Mouse (Mus musculus): ENCODE data around the gene Tmem108. TPM values are rescaled to one million over a fixed set of nuclear protein-coding genes. Genes with fewer than 3 reads are reported as not detected.

The Tmem108 gene
- polyA plus RNA-seq, 1 experiment from 2014 or later = 108 TPM

DNA sequence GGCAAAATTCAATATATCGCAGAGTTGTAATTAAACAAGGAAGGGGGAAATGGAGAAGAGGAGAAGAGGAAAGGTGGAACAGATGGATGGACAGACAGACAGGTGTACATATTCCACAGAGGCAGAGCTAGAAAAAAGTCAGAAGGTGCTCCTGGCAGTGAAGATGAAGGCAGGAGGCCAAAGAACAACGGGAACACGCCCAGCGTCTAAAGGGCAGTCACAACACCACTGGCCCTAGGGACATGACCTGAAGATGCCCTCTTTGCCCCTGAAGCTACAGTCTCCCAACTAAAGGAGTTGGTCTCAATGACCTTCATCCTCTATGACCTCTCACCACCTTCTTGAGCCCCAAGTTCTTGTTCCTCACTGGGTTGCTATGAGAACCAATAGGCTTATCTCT lies 46.3 kb downstream of the Tmem108 start:
- Histone ChIP-seq H3K4me2 (no peak overlapping the region), H3K4me1 (ENCODE audit: control insufficient read depth, insufficient read depth, low read length) (peaks cover 18% of the 10 kb centered on the region), H3K9me3 (replicated peaks; ENCODE audit: control insufficient read depth, low read length) (no peaks in the 10 kb centered on the region), H3K9ac (ENCODE audit: low read depth, low read length) (no peak overlapping the region), H3K27me3 (ENCODE audit: control insufficient read depth, insufficient read depth, low read length) (no peaks in the 10 kb centered on the region), H3K27ac (ENCODE audit: low read depth, low read length) (no peak overlapping the region), H3K4me3 (ENCODE audit: low read depth, low read length) (no peak overlapping the region), H3K36me3 (ENCODE audit: control insufficient read depth, insufficient read depth, low read length) (no peaks in the 10 kb centered on the region)
- 85% methylated on average over 4 of the region's 4 CpGs for WGBS (ENCODE audit: insufficient replicate concordance)
- no peak for ATAC-seq (replicated peaks; ENCODE audit: insufficient number of reproducible peaks, low FRiP score, low TSS enrichment)

DNA sequence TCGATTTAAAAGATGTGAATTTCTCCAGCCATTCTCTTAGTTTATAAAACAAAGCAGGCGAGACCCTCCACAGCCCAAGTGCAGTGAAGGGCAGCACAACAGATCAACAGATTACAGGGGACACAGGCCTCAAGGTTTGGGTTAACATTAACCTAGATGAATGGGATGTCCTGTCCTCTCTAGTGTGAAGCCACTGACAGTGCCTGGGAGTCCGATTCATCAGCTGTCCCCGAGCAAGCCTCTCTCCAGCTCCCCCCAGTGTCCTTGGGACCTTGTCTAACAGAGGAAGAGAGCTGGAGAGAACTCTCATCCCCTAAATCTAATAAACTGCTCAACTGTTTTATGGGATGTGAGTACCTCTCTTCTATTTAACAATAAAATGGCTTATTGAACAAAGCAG lies 48.4 kb downstream of the Tmem108 start:
- Histone ChIP-seq H3K4me3 (ENCODE audit: low read depth, low read length) (no peak overlapping the region), H3K9me3 (replicated peaks; ENCODE audit: control insufficient read depth, low read length) (no peaks in the 10 kb centered on the region), H3K4me1 (ENCODE audit: control insufficient read depth, insufficient read depth, low read length) (peaks cover 35% of the 10 kb centered on the region), H3K27ac (ENCODE audit: low read depth, low read length) (no peak overlapping the region), H3K9ac (ENCODE audit: low read depth, low read length) (no peak overlapping the region), H3K36me3 (ENCODE audit: control insufficient read depth, insufficient read depth, low read length) (no peaks in the 10 kb centered on the region), H3K4me2 (no peak overlapping the region), H3K27me3 (ENCODE audit: control insufficient read depth, insufficient read depth, low read length) (no peaks in the 10 kb centered on the region)
- 71% methylated on average over 4 of the region's 4 CpGs for WGBS (ENCODE audit: insufficient replicate concordance)
- no peak for ATAC-seq (replicated peaks; ENCODE audit: insufficient number of reproducible peaks, low FRiP score, low TSS enrichment)

DNA sequence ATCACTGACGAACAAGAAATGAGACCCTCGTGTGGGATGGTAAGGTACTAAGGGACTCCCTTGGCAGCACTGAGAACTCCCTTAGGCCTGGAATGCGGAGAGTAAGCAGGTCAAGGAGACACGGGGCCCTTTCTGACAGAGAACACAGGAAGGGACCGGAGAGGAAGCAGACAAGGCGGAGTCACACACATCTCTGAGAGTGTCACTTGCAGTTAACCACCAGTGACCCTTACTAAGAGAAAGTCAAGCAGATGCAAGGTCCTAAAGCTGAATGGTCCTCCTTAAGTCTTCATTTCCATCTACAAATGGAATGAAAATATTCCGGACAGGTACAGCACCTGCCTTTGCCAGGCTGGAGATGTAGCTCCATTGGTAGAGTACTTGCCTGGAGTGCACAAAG lies 48.9 kb downstream of the Tmem108 start:
- Histone ChIP-seq H3K9ac (ENCODE audit: low read depth, low read length) (no peak overlapping the region), H3K9me3 (replicated peaks; ENCODE audit: control insufficient read depth, low read length) (no peaks in the 10 kb centered on the region), H3K36me3 (ENCODE audit: control insufficient read depth, insufficient read depth, low read length) (no peaks in the 10 kb centered on the region), H3K4me2 (no peak overlapping the region), H3K4me1 (ENCODE audit: control insufficient read depth, insufficient read depth, low read length) (peaks cover 37% of the 10 kb centered on the region), H3K4me3 (ENCODE audit: low read depth, low read length) (no peak overlapping the region), H3K27me3 (ENCODE audit: control insufficient read depth, insufficient read depth, low read length) (no peaks in the 10 kb centered on the region), H3K27ac (ENCODE audit: low read depth, low read length) (no peak overlapping the region)
- no peak for ATAC-seq (replicated peaks; ENCODE audit: insufficient number of reproducible peaks, low FRiP score, low TSS enrichment)
- WGBS (ENCODE audit: insufficient replicate concordance) = 45% methylated on average over 7 of the region's 7 CpGs

DNA sequence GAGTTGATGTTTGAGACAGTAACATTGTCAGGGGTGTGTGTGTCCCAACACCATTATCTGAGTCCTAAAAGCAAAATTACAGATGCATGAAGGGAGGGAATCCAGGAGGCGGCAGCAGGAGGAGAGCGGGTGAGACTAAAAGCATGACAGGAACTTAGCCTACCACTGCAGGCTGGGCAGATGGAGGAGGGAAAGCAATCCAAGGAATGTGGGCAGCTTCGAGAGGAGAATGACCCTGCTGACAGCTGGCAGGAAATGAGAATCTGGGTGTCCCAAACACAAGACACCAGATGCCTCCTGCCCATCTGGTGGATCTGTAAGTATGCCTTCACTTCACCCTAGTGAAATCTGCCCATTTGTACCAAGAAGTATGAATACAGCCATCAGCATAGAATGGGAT lies 51.9 kb downstream of the Tmem108 start:
- Histone ChIP-seq H3K4me1 (ENCODE audit: control insufficient read depth, insufficient read depth, low read length) (peaks cover 43% of the 10 kb centered on the region), H3K27me3 (ENCODE audit: control insufficient read depth, insufficient read depth, low read length) (no peaks in the 10 kb centered on the region)

DNA sequence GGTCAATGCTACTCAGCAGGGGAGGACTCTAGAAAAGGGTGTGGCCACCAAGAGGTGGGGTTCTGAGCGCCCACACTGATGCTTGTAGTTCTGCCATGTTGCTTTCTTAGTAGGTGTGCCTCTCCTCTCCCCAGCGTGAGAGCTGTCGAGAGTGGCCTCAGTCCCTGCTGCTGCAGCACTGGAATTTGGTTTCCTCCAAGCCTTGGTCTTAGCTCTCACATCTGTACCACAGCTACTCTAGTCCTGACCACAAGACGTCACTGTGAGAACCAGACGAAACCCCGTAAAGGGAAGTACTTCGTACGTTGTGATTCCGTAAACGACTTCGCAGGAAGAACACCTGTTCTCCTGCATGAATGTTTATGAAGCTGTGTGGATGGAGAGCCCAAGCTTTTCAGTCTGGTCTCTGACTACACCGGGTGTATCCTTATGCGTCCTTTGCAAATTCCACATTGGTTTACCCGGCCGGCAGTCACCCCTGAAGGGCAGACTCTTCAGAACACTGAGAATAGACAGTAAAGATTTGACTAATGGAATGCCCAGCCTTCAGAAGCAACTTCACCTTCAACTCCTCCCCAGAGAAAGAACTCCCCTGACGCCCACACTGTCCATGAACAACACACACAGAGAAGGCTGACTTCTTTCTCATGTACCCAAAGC lies 53.0 kb downstream of the Tmem108 start:
- H3K4me1 ChIP-seq (ENCODE audit: control insufficient read depth, insufficient read depth, low read length) = peaks cover 43% of the 10 kb centered on the region

More for the DNA sequence above, 51.9 kb downstream of the Tmem108 start:
- WGBS (ENCODE audit: insufficient replicate concordance) = 18% methylated on average over 3 of the region's 3 CpGs
- no peak overlapping the region for H3K9ac ChIP-seq (ENCODE audit: low read depth, low read length)
- H3K36me3 ChIP-seq (ENCODE audit: control insufficient read depth, insufficient read depth, low read length) = no peaks in the 10 kb centered on the region
- no peak overlapping the region for H3K4me2 ChIP-seq
- H3K4me3 ChIP-seq (ENCODE audit: low read depth, low read length) = no peak overlapping the region
- H3K27ac ChIP-seq (ENCODE audit: low read depth, low read length) = no peak overlapping the region
- H3K9me3 ChIP-seq (replicated peaks; ENCODE audit: control insufficient read depth, low read length) = no peaks in the 10 kb centered on the region
- ATAC-seq (replicated peaks; ENCODE audit: insufficient number of reproducible peaks, low FRiP score, low TSS enrichment) = no peak

DNA sequence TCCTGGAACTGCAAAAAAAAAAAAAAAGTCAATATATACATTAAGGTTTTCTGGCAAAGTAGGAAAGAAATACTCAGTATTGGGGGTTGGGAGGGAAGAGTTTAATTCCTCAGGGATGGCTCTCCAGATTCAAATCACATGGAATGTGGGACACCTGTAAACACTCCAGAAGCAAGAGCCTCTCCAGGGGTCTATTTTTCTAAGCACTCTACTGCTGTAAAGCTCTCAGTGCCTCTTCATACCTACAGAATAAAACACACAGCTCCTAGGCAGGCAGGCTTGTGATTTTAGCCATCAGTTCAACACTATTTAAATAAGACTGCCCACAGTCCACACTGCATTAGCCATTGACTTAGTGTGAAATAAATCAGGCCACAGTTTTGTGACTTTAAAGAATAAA lies 53.8 kb downstream of the Tmem108 start:
- H3K9ac ChIP-seq (ENCODE audit: low read depth, low read length) = no peak overlapping the region
- H3K27me3 ChIP-seq (ENCODE audit: control insufficient read depth, insufficient read depth, low read length) = no peaks in the 10 kb centered on the region
- no peak overlapping the region for H3K4me3 ChIP-seq (ENCODE audit: low read depth, low read length)
- peaks cover 40% of the 10 kb centered on the region for H3K4me1 ChIP-seq (ENCODE audit: control insufficient read depth, insufficient read depth, low read length)
- no peak overlapping the region for H3K4me2 ChIP-seq
- no peaks in the 10 kb centered on the region for H3K36me3 ChIP-seq (ENCODE audit: control insufficient read depth, insufficient read depth, low read length)
- H3K9me3 ChIP-seq (replicated peaks; ENCODE audit: control insufficient read depth, low read length) = no peaks in the 10 kb centered on the region
- ATAC-seq (replicated peaks; ENCODE audit: insufficient number of reproducible peaks, low FRiP score, low TSS enrichment) = no peak
- H3K27ac ChIP-seq (ENCODE audit: low read depth, low read length) = 0 out of 2 replicates have a peak overlapping the region, but pooled peaks have one; percentile 37

More for the DNA sequence above, 53.0 kb downstream of the Tmem108 start:
- Histone ChIP-seq H3K27ac (ENCODE audit: low read depth, low read length) (peak overlapping the region; percentile 43; the same call in 1 of the 2 replicates), H3K4me2 (no peak overlapping the region), H3K4me3 (ENCODE audit: low read depth, low read length) (no peak overlapping the region), H3K9ac (ENCODE audit: low read depth, low read length) (no peak overlapping the region), H3K36me3 (ENCODE audit: control insufficient read depth, insufficient read depth, low read length) (no peaks in the 10 kb centered on the region), H3K9me3 (replicated peaks; ENCODE audit: control insufficient read depth, low read length) (no peaks in the 10 kb centered on the region), H3K27me3 (ENCODE audit: control insufficient read depth, insufficient read depth, low read length) (no peaks in the 10 kb centered on the region)
- no peak for ATAC-seq (replicated peaks; ENCODE audit: insufficient number of reproducible peaks, low FRiP score, low TSS enrichment)
- WGBS (ENCODE audit: insufficient replicate concordance) = 64% methylated on average over 16 of the region's 16 CpGs

DNA sequence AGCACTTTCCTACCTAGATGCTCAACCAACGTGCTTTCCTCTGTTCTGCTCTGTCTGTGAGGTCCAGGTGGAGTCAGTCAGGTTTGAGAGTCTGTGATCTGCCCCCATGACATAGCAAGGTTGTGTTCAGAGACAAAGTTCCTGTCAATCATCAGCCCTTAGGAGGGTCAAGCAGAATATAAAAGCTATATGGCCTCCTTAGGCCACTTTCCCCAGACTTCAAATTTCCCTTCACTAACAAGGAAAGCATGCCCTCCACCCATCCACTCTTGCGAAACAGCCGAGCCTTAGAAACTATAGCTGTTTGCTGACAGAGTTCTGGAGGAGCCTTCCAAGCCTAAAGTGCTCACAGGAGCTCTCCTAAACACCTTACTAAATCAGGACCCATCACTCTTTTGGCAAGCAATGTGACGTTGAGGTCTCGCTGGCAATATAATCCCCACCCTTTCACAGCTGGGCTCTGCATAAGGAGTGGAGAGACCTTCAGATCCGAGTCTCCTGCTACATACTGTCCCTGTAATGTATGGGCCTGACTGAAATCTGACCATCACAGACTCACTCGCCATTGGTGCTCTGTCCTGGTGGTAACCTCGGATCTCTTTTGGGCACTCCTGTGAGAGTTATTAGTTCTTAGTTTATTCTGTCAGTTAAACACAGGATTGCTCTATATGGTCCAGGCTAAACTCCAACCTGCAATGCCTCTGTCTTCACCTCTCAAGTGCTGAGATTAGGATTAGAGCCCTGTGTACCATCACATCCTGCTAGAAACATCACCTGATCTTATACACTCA lies 54.4 kb downstream of the Tmem108 start:
- Histone ChIP-seq H3K4me3 (ENCODE audit: low read depth, low read length) (no peak overlapping the region), H3K9me3 (replicated peaks; ENCODE audit: control insufficient read depth, low read length) (no peaks in the 10 kb centered on the region), H3K9ac (ENCODE audit: low read depth, low read length) (no peak overlapping the region), H3K4me2 (no peak overlapping the region; the same call in 1 of the 2 replicates), H3K36me3 (ENCODE audit: control insufficient read depth, insufficient read depth, low read length) (no peaks in the 10 kb centered on the region), H3K27ac (ENCODE audit: low read depth, low read length) (peak overlapping the region; percentile 37), H3K27me3 (ENCODE audit: control insufficient read depth, insufficient read depth, low read length) (no peaks in the 10 kb centered on the region), H3K4me1 (ENCODE audit: control insufficient read depth, insufficient read depth, low read length) (peaks cover 33% of the 10 kb centered on the region)
- no peak for ATAC-seq (replicated peaks; ENCODE audit: insufficient number of reproducible peaks, low FRiP score, low TSS enrichment)
- 60% methylated on average over 8 of the region's 8 CpGs for WGBS (ENCODE audit: insufficient replicate concordance)

DNA sequence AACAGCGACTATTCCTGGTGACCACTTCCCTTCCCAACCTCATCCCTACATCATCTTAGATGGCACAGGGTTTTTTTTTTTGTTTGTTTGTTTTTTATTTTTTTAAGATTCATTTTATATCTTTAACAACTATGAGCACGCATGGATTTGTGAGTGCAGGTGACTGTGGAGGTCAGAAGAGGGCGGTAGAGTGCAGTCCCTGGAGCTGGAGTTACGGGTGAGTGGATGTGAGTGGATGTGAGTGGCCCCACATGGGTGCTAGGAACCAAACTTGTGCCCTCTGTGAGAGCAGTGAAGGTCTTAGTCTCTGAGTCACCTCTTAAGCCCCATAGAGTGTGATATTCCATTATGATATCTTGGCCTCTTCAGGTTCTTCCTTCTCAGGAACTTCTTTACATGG lies 55.9 kb downstream of the Tmem108 start:
- Histone ChIP-seq H3K36me3 (ENCODE audit: control insufficient read depth, insufficient read depth, low read length) (no peaks in the 10 kb centered on the region), H3K4me3 (ENCODE audit: low read depth, low read length) (no peak overlapping the region), H3K9ac (ENCODE audit: low read depth, low read length) (no peak overlapping the region), H3K27ac (ENCODE audit: low read depth, low read length) (no peak overlapping the region), H3K9me3 (replicated peaks; ENCODE audit: control insufficient read depth, low read length) (no peaks in the 10 kb centered on the region), H3K27me3 (ENCODE audit: control insufficient read depth, insufficient read depth, low read length) (no peaks in the 10 kb centered on the region), H3K4me2 (no peak overlapping the region), H3K4me1 (ENCODE audit: control insufficient read depth, insufficient read depth, low read length) (peaks cover 32% of the 10 kb centered on the region)
- ATAC-seq (replicated peaks; ENCODE audit: insufficient number of reproducible peaks, low FRiP score, low TSS enrichment) = no peak
- 93% methylated on average over 4 of the region's 4 CpGs for WGBS (ENCODE audit: insufficient replicate concordance)

Data from heart, embryonic 11.5 days (tissue).